Mouse (Mus musculus) frontal cortex, adult (tissue): Measurements from ENCODE around the gene Vamp5.

ENCODE experiments used
- ATAC-seq: cut with Nextera tagmentation; 2 replicates; pipeline ENCODE4 v1.9.2; 2017; ENCODE audit warnings: mild to moderate bottlenecking, moderate library complexity, mixed read lengths; ENCODE audit not compliant: low TSS enrichment

The Vamp5 gene

GRCm38 (mm10) chr6:72366844-72367443, 13.3 kb downstream of the Vamp5 start, which contains the start of gene Rnf181:
TSS of gene Rnf181 (minus strand) at chr6:72366956.
- ATAC-seq = no peak

- no peak for ATAC-seq
Observed at GRCm38 (mm10) chr6:72366304-72366703, 14.0 kb downstream of the Vamp5 start.

- no peak for ATAC-seq
Observed at GRCm38 (mm10) chr6:72364985-72365384, 15.3 kb downstream of the Vamp5 start.

- no peak for ATAC-seq
Observed at GRCm38 (mm10) chr6:72364009-72364408, 16.3 kb downstream of the Vamp5 start.

GRCm38 (mm10) chr6:72362132-72363028, 17.9 kb downstream of the Vamp5 start:
- peak; percentile 97 for ATAC-seq

GRCm38 (mm10) chr6:72361121-72361551, 19.1 kb downstream of the Vamp5 start:
- no peak for ATAC-seq

- ATAC-seq = no peak
Observed at GRCm38 (mm10) chr6:72360599-72360935, 19.7 kb downstream of the Vamp5 start.

GRCm38 (mm10) chr6:72359891-72360598, 20.2 kb downstream of the Vamp5 start:
- ATAC-seq = no peak

- no peak for ATAC-seq
Observed at GRCm38 (mm10) chr6:72359343-72359742, 20.9 kb downstream of the Vamp5 start.

- no peak for ATAC-seq
Observed at GRCm38 (mm10) chr6:72358086-72358764, 22.0 kb downstream of the Vamp5 start.

- no peak for ATAC-seq
Observed at GRCm38 (mm10) chr6:72357164-72358079, 22.8 kb downstream of the Vamp5 start.

GRCm38 (mm10) chr6:72356001-72356532, 24.2 kb downstream of the Vamp5 start:
- no peak for ATAC-seq

GRCm38 (mm10) chr6:72355066-72355911, 25.0 kb downstream of the Vamp5 start, which contains the start of gene Tmem150a:
TSS of gene Tmem150a (plus strand) at chr6:72355447.
- ATAC-seq = peak; percentile 51

GRCm38 (mm10) chr6:72354025-72354424, 26.2 kb downstream of the Vamp5 start:
- ATAC-seq = no peak

- ATAC-seq = no peak
Observed at GRCm38 (mm10) chr6:72352636-72353405, 27.4 kb downstream of the Vamp5 start.

- ATAC-seq = no peak
Observed at GRCm38 (mm10) chr6:72350214-72350613, 30.1 kb downstream of the Vamp5 start.

- no peak for ATAC-seq
Observed at GRCm38 (mm10) chr6:72348411-72348810, 31.9 kb downstream of the Vamp5 start.

GRCm38 (mm10) chr6:72347166-72347941, 32.9 kb downstream of the Vamp5 start, which contains the start of gene 0610030E20Rik:
TSS of gene 0610030E20Rik (plus strand) at chr6:72347317.
- ATAC-seq = peak; percentile 71
